Mouse (Mus musculus): ENCODE results near the gene 1810037I17Rik.

The 1810037I17Rik gene

DNA sequence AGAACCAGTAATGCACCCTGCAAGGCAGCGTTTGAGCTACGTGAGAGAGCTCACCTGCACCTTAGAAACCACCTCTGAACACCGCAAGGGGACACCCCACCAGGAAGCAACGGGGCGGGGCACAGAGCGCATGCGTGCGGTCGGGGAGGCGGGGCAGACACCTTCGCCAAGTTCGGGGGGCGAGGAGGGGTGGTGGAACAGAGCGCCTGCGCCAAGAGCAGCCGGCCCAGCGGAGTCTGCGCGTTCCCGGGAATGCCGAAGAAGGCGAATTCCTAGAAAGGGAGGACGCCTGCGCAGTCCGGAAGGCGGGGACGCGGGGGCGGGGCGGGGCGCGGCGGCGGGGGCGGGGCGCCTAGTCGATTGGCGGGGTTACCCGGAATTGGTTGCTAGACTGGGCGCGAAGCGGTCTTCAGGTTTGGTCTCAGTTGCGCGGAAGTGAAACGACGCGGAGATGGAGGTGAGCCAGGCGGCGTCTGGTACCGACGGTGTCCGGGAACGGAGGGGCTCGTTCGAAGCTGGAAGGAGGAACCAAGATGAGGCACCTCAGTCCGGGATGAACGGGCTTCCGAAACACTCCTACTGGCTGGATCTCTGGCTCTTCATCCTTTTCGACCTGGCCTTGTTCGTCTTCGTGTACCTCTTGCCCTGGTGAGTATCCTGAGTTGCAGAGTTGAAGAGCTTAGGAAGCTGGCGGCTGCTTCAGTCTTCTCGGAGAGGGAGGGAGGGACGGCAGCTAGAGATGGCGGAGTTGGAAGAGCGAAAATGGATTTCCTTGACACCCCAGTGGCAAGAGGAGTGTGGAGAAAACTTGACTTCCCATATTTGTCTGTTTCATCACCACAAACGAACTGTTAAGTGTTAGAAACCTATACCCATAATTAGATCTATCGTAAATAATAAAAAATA lies at the start of gene 1810037I17Rik:
TSS of gene 1810037I17Rik (plus strand) at position 195 of the 906 bp plus-strand sequence.
- peak; percentile 98 for DNase-seq

DNA sequence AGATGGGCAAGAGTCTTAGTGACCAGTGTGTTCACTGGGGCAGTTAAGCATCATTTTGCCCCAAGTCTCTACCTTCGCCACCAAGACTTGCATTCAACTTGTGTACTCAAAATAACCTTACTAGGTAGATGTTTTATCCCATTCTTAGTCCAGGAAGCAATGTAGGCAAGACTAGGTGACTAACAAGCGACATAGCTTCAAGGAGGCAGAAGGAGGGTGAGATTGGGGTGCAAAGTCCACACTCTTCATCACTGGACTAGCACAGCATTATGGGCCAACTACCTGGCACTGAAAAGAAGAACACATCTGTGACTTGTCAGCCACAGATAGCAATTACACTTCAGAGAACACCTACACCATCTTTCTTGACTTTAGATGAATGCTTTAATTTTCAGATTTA lies 47.1 kb upstream of the 1810037I17Rik start:
- no peak for DNase-seq

DNA sequence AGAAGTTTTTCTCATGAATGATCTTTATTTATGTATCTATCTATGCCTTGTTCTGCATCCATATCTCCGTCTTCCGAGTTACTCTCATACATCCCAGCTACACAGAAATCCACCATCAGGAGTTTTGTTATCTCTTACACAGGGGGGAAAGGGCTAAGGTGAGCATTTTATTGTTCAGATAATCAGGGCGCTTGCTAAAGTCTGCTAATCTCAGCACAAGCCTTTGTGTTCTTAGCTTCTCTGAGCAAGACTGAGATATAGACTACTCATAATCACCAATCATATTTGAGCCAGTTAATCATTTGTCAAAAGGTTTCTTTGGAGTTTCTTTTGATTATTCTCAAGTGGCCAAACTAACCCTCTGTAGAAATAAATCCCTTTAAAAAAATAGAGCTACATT lies 46.5 kb upstream of the 1810037I17Rik start:
- no peak for DNase-seq

DNA sequence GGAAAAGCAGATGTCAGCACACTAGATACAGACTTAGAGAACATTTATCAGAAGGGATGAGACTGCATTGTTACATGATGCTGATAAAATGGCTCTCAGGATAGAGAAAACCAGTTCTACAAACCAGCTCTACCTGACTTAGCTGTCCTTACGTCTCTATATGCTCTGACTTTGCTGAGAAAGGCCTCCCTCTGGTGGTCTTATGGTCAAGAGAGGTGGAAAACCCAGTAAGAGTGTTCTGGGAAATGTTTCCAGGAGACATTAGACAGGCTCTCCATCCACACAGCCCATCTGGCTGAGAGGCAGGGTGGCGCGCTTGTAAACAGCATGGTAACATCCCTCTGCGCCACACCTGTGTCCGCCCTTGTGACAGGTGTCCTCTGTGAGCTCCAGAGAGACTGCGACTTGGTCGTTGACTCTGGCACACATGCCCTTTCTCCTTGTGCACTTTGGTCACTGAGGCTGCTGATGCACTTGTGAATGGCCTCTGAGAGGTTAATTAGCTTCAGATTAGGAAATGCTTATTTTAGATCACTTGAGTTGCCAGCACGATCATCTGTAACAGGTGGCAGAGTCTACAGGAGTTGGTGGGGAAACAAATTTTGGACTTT lies 45.2 kb upstream of the 1810037I17Rik start:
- no peak for DNase-seq

DNA sequence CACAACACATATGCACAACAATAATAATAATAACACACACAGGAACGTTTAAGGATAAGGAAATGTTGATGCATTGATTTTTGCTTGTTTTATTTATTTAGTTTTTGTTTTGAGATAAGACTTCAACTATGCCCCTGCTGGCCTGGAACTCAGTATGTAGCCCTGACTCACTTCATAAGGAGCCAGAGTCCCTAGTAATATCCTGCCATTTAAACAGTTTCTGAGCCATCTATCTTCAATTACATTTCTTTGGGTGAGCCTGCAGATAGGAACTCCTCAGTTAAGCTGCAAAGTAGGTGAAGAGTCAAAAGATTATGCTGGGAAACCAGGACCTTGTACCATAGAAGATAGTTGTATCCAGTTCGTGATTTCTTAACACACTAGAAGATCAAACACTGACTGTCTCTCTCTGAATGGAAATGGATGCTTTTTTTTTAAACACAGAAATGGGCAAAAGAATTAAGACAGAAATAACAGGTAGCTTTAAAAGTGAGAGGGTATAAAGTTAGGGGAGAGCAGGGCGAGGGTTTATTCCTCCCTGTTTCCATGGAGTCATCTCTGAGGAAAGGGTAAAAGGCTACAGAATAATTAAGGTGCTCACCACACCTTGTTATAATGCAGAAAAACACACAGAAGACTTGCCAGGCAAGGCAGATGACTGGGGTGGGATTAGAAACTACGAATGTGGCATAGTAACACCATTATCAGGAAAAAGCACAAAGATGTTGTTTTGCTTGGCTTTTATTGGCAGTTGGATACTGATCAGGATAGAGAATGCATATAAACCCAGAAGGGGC lies 36.3 kb upstream of the 1810037I17Rik start:
- DNase-seq, result no peak

DNA sequence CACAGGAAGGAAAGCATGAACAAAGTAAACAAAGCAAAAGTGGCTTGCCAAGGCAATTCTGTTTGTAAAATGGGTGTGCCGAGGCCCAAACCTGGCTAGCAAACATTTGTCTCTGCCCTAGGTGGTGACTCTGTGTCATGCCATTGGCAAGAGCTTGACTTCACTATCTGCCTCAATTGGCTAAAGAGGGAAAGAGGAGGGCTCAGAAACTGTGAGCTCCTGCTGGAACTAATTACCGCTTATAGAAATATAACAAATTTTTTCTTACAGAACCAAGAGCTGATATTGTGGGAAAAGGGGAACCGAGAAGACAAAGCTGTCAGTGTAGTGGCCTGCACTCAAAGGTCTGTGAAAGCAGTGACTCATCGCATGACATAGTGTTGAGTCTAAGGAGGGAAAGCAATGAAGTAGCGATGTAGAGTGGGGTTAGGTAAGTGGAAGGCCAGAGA lies 35.6 kb upstream of the 1810037I17Rik start:
- DNase-seq, result no peak

- DNase-seq, result no peak
These were observed 29.2 kb upstream of the 1810037I17Rik start, which contains the start of gene Fabp2 for GRCm38 (mm10) chr3:122894772-122895171. Fabp2 (plus strand) TSS chr3:122895072.

DNA sequence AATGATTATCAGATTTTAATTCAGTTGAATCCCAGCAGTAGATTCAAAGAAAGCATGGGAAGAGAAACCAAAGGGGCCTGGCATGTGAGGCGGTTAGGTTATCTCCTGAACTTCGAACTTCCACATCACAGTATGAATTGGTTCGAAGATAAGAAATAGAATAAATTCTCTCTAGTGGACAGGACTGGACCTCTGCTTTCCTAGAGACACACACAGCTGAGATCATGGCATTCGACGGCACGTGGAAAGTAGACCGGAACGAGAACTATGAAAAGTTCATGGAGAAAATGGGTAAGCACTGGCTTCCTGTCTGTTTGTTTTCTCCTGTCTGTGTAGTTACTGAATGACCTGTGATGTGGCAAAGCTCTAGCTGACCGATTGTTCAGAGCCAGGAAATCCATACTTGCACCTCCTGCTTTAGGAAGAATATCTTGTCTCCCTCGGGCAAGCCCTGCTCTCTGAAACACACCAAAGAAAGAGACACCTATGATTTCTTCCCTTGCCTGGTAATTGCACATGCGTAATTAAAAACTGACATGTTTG lies 28.7 kb upstream of the 1810037I17Rik start:
- no peak for DNase-seq

DNA sequence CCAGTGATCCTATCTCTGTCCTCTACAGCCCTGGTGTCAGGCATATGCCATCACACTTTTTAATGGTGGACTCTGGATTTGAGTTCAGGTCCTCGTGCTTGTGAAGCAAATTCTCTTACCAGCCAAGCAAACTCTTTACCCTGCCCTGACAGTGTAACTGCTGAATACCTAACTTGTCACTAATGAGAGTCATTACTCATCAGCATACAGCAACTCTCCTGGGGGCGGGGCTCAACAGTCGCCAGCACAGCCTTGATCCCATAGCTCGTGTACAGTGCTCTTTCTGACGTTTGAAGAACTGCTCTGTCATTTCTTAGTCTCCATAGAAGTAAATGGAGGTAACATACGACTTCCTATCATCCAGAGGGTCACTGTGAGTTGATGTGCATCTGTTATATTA lies 25.7 kb upstream of the 1810037I17Rik start:
- no peak for DNase-seq

- peak; percentile 28 for DNase-seq
These were observed 20.1 kb upstream of the 1810037I17Rik start for GRCm38 (mm10) chr3:122903746-122904433.

DNA sequence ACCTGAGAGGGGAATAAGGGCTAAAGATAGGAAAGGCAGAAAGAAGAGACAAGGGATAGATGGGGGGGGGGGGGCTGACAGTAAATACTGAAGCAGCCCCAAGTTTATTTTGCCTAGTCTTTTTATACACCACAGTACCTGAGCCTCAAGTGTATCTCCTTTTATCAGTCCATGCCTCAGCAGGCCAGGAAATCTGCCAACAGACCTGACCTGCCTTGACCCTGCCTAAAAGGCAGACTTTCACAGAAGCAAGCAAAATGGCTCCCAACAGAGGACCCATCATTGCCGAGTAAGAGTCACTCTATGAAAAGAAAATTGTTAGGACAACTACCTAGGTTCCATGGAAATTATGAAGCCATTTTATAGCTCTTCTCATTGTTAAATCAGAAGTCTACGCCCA lies 16.2 kb upstream of the 1810037I17Rik start:
- DNase-seq, result no peak

- no peak for DNase-seq
These were observed 8.5 kb upstream of the 1810037I17Rik start for GRCm38 (mm10) chr3:122915493-122915892.

GRCm38 (mm10) chr3:122916191-122916680 lies 7.8 kb upstream of the 1810037I17Rik start:
- no peak for DNase-seq

GRCm38 (mm10) chr3:122918672-122919071 lies 5.3 kb upstream of the 1810037I17Rik start:
- no peak for DNase-seq

- no peak for DNase-seq
These were observed 4.7 kb upstream of the 1810037I17Rik start, which contains the start of gene Gm10959 for GRCm38 (mm10) chr3:122919260-122919659. Gm10959 (minus strand) TSS chr3:122919360.

DNA sequence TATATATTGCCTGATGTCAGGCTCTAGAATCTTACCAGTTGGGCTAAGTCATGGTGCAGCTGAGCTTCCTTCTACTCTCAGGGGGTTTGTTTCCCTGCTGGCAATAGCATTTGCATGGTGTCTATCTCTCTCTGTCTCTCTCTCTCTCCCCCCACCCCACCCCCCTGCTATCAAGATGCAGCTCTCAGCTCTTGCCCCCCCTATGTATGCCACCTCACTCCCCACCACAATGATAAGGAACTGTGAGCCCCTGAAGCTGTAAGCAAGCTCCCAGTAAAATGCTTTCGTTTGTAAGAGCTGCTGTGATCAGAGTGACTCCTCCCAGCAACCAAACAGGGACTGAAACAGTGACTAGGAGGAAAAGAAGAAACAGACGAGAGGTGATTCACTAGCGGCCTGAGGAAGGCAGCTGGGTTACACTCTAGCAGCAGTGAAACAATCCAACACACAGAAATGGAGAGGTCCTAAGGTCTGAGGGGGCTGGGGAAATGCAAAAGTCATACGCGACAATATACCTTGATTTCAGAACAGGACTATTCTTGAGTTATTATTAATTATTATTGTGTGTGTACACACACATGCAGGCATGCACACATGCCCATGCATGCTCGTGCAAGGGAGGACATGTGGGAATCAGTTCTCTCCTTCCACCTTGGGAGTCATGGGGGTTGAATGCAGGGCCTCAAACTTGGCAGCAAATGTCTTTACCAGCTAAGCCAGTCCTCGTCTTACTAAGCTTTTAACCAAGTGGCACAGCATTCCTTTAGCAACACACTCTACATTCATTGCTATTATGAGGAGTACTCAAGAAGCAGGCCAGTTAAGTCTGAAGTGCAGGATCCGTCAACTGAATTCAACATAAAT lies 3.2 kb upstream of the 1810037I17Rik start:
- DNase-seq, result no peak

- DNase-seq, result no peak
These were observed 2.1 kb upstream of the 1810037I17Rik start for GRCm38 (mm10) chr3:122921676-122922527.

- DNase-seq, result no peak
These were observed 856 bp upstream of the 1810037I17Rik start for GRCm38 (mm10) chr3:122923147-122923546.

DNA sequence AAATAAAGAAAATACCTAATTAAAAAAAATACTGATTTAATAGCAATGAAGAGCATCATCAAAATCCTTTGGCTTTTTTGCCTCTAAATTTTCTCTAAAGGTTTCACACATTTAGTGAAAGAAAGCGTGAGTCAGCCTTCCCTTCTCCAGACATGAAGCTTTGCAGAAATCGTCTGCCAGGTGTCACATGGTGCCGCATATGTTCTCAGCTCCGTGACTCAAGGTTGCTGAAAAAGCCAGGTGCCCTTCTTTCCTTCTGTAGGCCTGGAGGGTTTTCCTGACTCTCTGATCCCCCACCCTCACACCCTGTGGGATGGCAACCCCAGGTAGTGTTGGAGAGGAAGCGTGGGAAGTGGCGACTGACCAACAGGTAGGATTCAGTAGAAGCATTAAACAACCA lies 5.7 kb downstream of the 1810037I17Rik start:
- DNase-seq, result no peak

GRCm38 (mm10) chr3:122932466-122932865 lies 8.5 kb downstream of the 1810037I17Rik start:
- DNase-seq, result no peak

Measured in thymus, postnatal 14 days (tissue).